Mouse (Mus musculus) gonadal fat pad, adult 2 months (tissue): ENCODE measurements around the gene Psmg4. TPM values are rescaled to one million over a fixed set of nuclear protein-coding genes. Genes with fewer than 3 reads are reported as not detected.

Experiments
- DNase-seq: peaks from one replicate; pipeline ENCODE4 v3.0.0-alpha.2; 2012; ENCODE audit warnings: low read depth
- polyA plus RNA-seq: library from polyadenylated mRNA; depleted of rRNA; stranded (reverse); fragments of >200 nt; gene quantifications from 2 replicates; pipeline ENCODE4 v1.2.3, GENCODE M21; 2012

The Psmg4 gene
- polyA plus RNA-seq, 1 experiment: 95.6 TPM

GRCm38 (mm10) chr13:34148767-34149392, 13.9 kb upstream of the Psmg4 start:
- no peak for DNase-seq

GRCm38 (mm10) chr13:34149463-34150176, 13.1 kb upstream of the Psmg4 start:
- no peak for DNase-seq

GRCm38 (mm10) chr13:34150271-34151027, 12.3 kb upstream of the Psmg4 start:
- no peak for DNase-seq

GRCm38 (mm10) chr13:34151425-34151824, 11.3 kb upstream of the Psmg4 start:
- DNase-seq: no peak

- no peak for DNase-seq
Observed at GRCm38 (mm10) chr13:34152695-34153094, 10.1 kb upstream of the Psmg4 start.

GRCm38 (mm10) chr13:34153254-34154011, 9.3 kb upstream of the Psmg4 start:
- no peak for DNase-seq

GRCm38 (mm10) chr13:34154217-34154930, 8.4 kb upstream of the Psmg4 start:
- DNase-seq: no peak

- no peak for DNase-seq
Observed at GRCm38 (mm10) chr13:34154931-34155272, 7.9 kb upstream of the Psmg4 start.

GRCm38 (mm10) chr13:34156133-34156839, 6.5 kb upstream of the Psmg4 start:
- no peak for DNase-seq

GRCm38 (mm10) chr13:34156840-34157185, 6.0 kb upstream of the Psmg4 start:
- no peak for DNase-seq

GRCm38 (mm10) chr13:34157596-34158157, 5.1 kb upstream of the Psmg4 start:
- no peak for DNase-seq

GRCm38 (mm10) chr13:34159926-34160325, 2.8 kb upstream of the Psmg4 start:
- no peak for DNase-seq

GRCm38 (mm10) chr13:34163304-34163975, 676 bp downstream of the Psmg4 start:
- DNase-seq: no peak

- DNase-seq: no peak
Observed at GRCm38 (mm10) chr13:34174025-34174424, 11.3 kb downstream of the Psmg4 start.

GRCm38 (mm10) chr13:34181624-34182023, 18.9 kb downstream of the Psmg4 start:
- DNase-seq: no peak

GRCm38 (mm10) chr13:34185371-34185770, 22.6 kb downstream of the Psmg4 start:
- peak; percentile 60 for DNase-seq

GRCm38 (mm10) chr13:34187571-34187970, 24.8 kb downstream of the Psmg4 start:
- no peak for DNase-seq

- no peak for DNase-seq
Observed at GRCm38 (mm10) chr13:34192414-34193191, 29.8 kb downstream of the Psmg4 start.

- DNase-seq: no peak
Observed at GRCm38 (mm10) chr13:34193384-34193783, 30.6 kb downstream of the Psmg4 start.
